Mouse (Mus musculus) bone marrow macrophage, adult 2 months (primary cell): ENCODE data around the gene Gm49416. TPM values are rescaled to one million over a fixed set of nuclear protein-coding genes. Genes with fewer than 3 reads are reported as not detected.
A peak's percentile ranks its signal among the peaks of the same experiment; 100 is the strongest.
"Not testable (repeated sequence)": the region's sequence is repeated elsewhere in the genome, so short reads cannot be mapped to it uniquely, and the experiment has no call there.

Experiments used
- H3K27ac ChIP-seq: 2 replicates; pipeline ENCODE4 v1.5.1; 2012; ENCODE audit warnings: low read depth, low read length; ENCODE audit not compliant: insufficient read depth
- H3K4me1 ChIP-seq: 2 replicates; pipeline ENCODE4 v1.6.1; 2012; ENCODE audit warnings: low read length; ENCODE audit not compliant: control insufficient read depth, insufficient read depth
- H3K4me3 ChIP-seq: 2 replicates; pipeline ENCODE4 v1.5.1; 2012; ENCODE audit warnings: mild to moderate bottlenecking, low read length, moderate library complexity; ENCODE audit not compliant: insufficient read depth
- CTCF ChIP-seq: IDR thresholded peaks from 2 replicates; pipeline ENCODE4 v1.5.1; 2012; ENCODE audit warnings: low read depth, mild to moderate bottlenecking, low read length, moderate library complexity
- POLR2A ChIP-seq: IDR thresholded peaks from 2 replicates; pipeline ENCODE4 v1.6.1; 2012; ENCODE audit warnings: mild to moderate bottlenecking, low read depth, low read length, borderline replicate concordance
- polyA plus RNA-seq: library from polyadenylated mRNA; stranded (reverse); fragments of >200 nt; gene quantifications from 2 replicates; pipeline ENCODE4 v1.2.4, GENCODE M21; 2012; ENCODE audit not compliant: missing spikeins, insufficient read depth, insufficient read length

The Gm49416 gene
- polyA plus RNA-seq, 1 experiment = 4.9 TPM

DNA sequence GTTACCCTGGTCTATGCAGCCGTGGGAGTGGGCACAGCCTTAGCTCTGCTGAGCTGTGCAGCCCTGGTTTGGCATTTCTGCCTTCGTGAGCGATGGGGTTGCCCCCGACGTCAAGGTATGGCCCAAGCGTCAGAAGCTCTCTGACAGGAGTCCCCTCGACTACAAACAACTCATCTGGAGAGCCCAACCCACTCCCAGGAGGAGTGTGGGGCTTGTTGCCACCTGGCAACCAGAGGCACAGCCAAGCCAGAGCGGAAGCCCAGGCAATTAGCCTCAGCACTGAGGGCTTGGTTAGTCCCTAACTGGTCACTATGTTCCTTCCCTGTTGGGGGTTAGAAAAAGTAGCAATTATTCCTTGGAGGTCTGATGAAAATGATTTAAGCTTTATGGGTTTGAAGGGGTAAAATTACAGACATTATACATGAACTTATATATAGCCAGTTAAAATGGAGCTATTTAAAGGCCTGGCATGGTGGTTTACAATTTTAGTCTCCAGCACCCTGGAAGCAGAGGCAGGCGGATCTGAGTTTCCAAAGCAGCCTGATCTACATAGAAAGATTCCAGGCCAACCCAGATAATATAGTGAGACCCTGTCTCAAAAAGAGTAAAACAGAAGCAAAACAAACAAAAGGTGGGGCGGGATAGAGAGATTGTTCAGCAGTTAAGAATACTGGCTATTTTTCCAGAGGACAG, 36.3 kb upstream of the Gm49416 start:
- Histone ChIP-seq H3K4me3 (no peak overlapping the region), H3K4me1 (peaks cover 15% of the 10 kb centered on the region), H3K27ac (no peak overlapping the region)
- TF ChIP-seq POLR2A (no peak), CTCF (no peak)

DNA sequence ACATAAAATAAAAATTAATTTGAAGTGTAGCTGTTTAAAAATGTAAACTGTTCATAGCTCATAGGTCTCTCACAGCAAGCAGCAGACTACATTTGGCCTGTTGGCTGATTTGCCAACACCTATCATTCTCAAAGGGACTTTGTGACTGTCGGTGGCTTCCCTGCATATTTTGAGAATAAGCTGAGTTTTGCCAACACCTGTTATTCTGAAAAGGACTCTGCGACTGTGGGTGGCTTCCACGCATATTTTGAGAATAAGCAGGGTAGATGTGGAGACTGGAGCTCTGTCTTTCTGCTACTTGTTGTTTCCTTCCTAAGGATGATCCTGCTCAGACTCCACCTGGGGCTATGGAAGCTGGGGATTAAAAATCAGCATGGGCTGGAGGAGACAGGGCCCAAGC, 35.6 kb upstream of the Gm49416 start:
- Histone ChIP-seq H3K27ac (no peak overlapping the region), H3K4me1 (peaks cover 15% of the 10 kb centered on the region), H3K4me3 (no peak overlapping the region)
- TF ChIP-seq POLR2A (no peak), CTCF (no peak)

DNA sequence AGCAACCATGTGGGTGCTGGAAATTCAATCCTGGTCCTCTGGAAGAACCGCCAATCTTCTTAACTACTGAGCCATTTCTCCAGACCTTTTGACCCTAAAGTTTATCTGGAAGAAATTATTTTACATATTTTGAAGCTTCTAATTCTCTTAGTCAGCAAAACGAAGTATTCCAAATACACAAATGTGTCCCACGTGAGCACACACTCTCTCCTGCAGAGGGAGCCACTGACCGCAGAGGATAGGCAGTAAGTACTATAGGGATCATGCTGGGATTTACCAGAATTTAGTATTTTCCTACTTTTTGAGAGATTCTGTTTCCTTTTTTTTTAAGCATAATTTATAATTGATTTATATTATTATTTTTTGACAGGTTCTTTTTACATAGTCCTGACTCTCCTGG, 31.0 kb upstream of the Gm49416 start:
- Histone ChIP-seq H3K4me3 (no peak overlapping the region), H3K4me1 (peaks cover 5% of the 10 kb centered on the region), H3K27ac (no peak overlapping the region)
- no peak for TF ChIP-seq POLR2A
- peak; percentile 32; the same call in 1 of the 2 replicates for TF ChIP-seq CTCF

DNA sequence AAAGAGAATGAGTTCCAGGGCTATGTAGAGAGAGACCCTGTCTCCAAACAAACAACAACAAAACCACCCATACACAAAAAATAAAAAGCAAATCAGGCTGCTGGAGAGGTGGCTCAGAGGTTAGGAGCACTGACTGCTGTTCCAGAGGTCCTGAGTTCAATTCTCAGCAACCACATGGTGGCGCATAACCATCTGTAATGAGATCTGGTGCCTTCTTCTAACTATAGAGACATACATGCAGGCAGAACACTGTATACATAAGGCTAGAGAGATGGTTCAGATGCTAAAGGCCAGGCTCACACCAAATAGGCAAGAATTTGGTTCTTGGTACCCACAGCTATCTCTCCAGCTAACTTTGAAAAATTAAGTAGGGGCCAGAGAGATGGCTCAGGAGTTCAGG, 29.7 kb upstream of the Gm49416 start:
- no peak overlapping the region for H3K27ac ChIP-seq
- peaks cover 7% of the 10 kb centered on the region for H3K4me1 ChIP-seq
- TF ChIP-seq CTCF = no peak
- TF ChIP-seq POLR2A = no peak
- H3K4me3 ChIP-seq = no peak overlapping the region

- peaks cover 2% of the 10 kb centered on the region; the same call in 1 of the 2 replicates for H3K4me1 ChIP-seq
- no peak overlapping the region for H3K4me3 ChIP-seq
- H3K27ac ChIP-seq = no peak overlapping the region
- TF ChIP-seq POLR2A (no peak), CTCF (no peak)
These were observed 24.5 kb upstream of the Gm49416 start for GRCm38 (mm10) chr19:8864265-8864664.

- not testable (repeated sequence) for H3K27ac ChIP-seq, H3K4me3 ChIP-seq
- H3K4me1 ChIP-seq = peaks cover 13% of the 10 kb centered on the region
These were observed 18.3 kb upstream of the Gm49416 start for GRCm38 (mm10) chr19:8870381-8870780.

DNA sequence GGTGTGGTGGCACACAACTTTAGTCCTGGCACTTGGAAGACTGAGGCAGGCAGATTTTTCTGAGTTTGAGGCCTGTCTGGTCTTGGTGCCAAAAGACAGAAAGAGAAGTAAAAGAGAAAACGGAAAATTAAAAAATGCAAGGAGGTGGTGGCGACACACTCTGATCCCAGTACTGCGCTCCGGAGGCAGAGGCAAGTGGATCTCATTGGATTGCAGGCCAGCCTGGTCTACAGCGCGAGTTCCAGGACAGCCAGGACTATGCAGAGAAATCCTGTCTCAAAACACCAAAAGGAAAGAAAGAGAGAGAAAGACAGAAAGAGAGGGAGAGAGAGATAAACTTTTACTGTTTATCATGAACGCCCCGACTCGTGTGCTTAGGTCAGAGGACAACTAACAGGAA, 17.9 kb upstream of the Gm49416 start:
- peak overlapping the region; percentile 60 for H3K27ac ChIP-seq
- TF ChIP-seq CTCF = no peak
- TF ChIP-seq POLR2A = no peak
- peak overlapping the region; percentile 98 for H3K4me3 ChIP-seq
- H3K4me1 ChIP-seq = peaks cover 13% of the 10 kb centered on the region

- H3K4me3 ChIP-seq = peak within 1 kb of the TSS; percentile 98
- peak within 1 kb of the TSS; percentile 74 for H3K27ac ChIP-seq
- peaks cover 13% of the 10 kb centered on the region for H3K4me1 ChIP-seq
- TF ChIP-seq POLR2A (0 out of 2 replicates have a peak, but pooled peaks have one; percentile 50), CTCF (no peak)
These were observed 17.2 kb upstream of the Gm49416 start, which contains the start of gene Ubxn1 for GRCm38 (mm10) chr19:8871267-8872186. Ubxn1 (plus strand) TSS chr19:8871496.

GRCm38 (mm10) chr19:8872266-8872840, 16.4 kb upstream of the Gm49416 start:
- peak overlapping the region; percentile 98 for H3K4me3 ChIP-seq
- H3K27ac ChIP-seq = peak overlapping the region; percentile 74
- H3K4me1 ChIP-seq = peaks cover 13% of the 10 kb centered on the region
- TF ChIP-seq POLR2A = no peak
- no peak for TF ChIP-seq CTCF
